Mouse (Mus musculus): Measurements from ENCODE around the gene Gstt1. TPM values are rescaled to one million over a fixed set of nuclear protein-coding genes. Genes with fewer than 3 reads are reported as not detected.
A peak's percentile ranks its signal among the peaks of the same experiment; 100 is the strongest.
"Not testable (repeated sequence)": the region's sequence is repeated elsewhere in the genome, so short reads cannot be mapped to it uniquely, and the experiment has no call there.

The Gstt1 gene
- 4.3 and 5.1 TPM in 2 replicates for polyA plus RNA-seq (2014; fragmentation: Nextera tagmentation; extraction: Ambion mirVana)

GRCm38 (mm10) chr10:75798176-75798696, at the start of gene Gstt1:
TSS of gene Gstt1 (minus strand) at chr10:75798584.
- Histone ChIP-seq H3K27me3 (ENCODE audit: control insufficient read depth, insufficient read depth, low read length) (peaks cover 8% of the 10 kb centered on the region), H3K36me3 (ENCODE audit: control insufficient read depth, insufficient read depth, low read length) (no peaks in the 10 kb centered on the region), H3K9me3 (replicated peaks; ENCODE audit: control insufficient read depth, low read length) (no peaks in the 10 kb centered on the region), H3K9ac (ENCODE audit: low read depth, low read length) (peak within 1 kb of the TSS; percentile 59), H3K4me2 (peak within 1 kb of the TSS; percentile 95), H3K4me3 (ENCODE audit: low read depth, low read length) (peak within 1 kb of the TSS; percentile 53), H3K4me1 (ENCODE audit: control insufficient read depth, insufficient read depth, low read length) (peaks cover 9% of the 10 kb centered on the region), H3K27ac (ENCODE audit: low read depth, low read length) (no peak within 1 kb of the TSS)
- 2% methylated on average over 18 of the region's 18 CpGs for WGBS (ENCODE audit: insufficient replicate concordance)
- 0 out of 2 replicates have a peak, but pooled peaks have one; percentile 37 for ATAC-seq (replicated peaks; ENCODE audit: insufficient number of reproducible peaks, low FRiP score, low TSS enrichment)

GRCm38 (mm10) chr10:75845306-75845930, 47.0 kb upstream of the Gstt1 start:
- H3K4me2 ChIP-seq = no peak overlapping the region
- no peak overlapping the region for H3K4me3 ChIP-seq (ENCODE audit: low read depth, low read length)
- WGBS (ENCODE audit: insufficient replicate concordance) = 66% methylated on average over 6 of the region's 6 CpGs
- no peak overlapping the region for H3K9ac ChIP-seq (ENCODE audit: low read depth, low read length)
- H3K36me3 ChIP-seq (ENCODE audit: control insufficient read depth, insufficient read depth, low read length) = no peaks in the 10 kb centered on the region
- H3K4me1 ChIP-seq (ENCODE audit: control insufficient read depth, insufficient read depth, low read length) = no peaks in the 10 kb centered on the region
- no peaks in the 10 kb centered on the region for H3K27me3 ChIP-seq (ENCODE audit: control insufficient read depth, insufficient read depth, low read length)
- no peak for ATAC-seq (replicated peaks; ENCODE audit: insufficient number of reproducible peaks, low FRiP score, low TSS enrichment)
- no peak overlapping the region for H3K27ac ChIP-seq (ENCODE audit: low read depth, low read length)
- no peaks in the 10 kb centered on the region for H3K9me3 ChIP-seq (replicated peaks; ENCODE audit: control insufficient read depth, low read length)

- no peak for ATAC-seq (replicated peaks; ENCODE audit: insufficient number of reproducible peaks, low FRiP score, low TSS enrichment)
- Histone ChIP-seq H3K4me1 (ENCODE audit: control insufficient read depth, insufficient read depth, low read length) (no peaks in the 10 kb centered on the region), H3K9ac (ENCODE audit: low read depth, low read length) (no peak overlapping the region), H3K27ac (ENCODE audit: low read depth, low read length) (no peak overlapping the region), H3K4me2 (no peak overlapping the region), H3K9me3 (replicated peaks; ENCODE audit: control insufficient read depth, low read length) (no peaks in the 10 kb centered on the region), H3K4me3 (ENCODE audit: low read depth, low read length) (no peak overlapping the region), H3K27me3 (ENCODE audit: control insufficient read depth, insufficient read depth, low read length) (no peaks in the 10 kb centered on the region), H3K36me3 (ENCODE audit: control insufficient read depth, insufficient read depth, low read length) (no peaks in the 10 kb centered on the region)
- WGBS (ENCODE audit: insufficient replicate concordance) = 41% methylated on average over 1 of the region's 1 CpGs
Observed at GRCm38 (mm10) chr10:75844800-75845199, 46.4 kb upstream of the Gstt1 start.

GRCm38 (mm10) chr10:75843898-75844297, 45.5 kb upstream of the Gstt1 start:
- not testable (repeated sequence) for H3K4me1 ChIP-seq (ENCODE audit: control insufficient read depth, insufficient read depth, low read length); ATAC-seq (replicated peaks; ENCODE audit: insufficient number of reproducible peaks, low FRiP score, low TSS enrichment); H3K9ac ChIP-seq (ENCODE audit: low read depth, low read length); H3K9me3 ChIP-seq (replicated peaks; ENCODE audit: control insufficient read depth, low read length); H3K27me3 ChIP-seq (ENCODE audit: control insufficient read depth, insufficient read depth, low read length); H3K4me2 ChIP-seq; H3K27ac ChIP-seq (ENCODE audit: low read depth, low read length); H3K4me3 ChIP-seq (ENCODE audit: low read depth, low read length); H3K36me3 ChIP-seq (ENCODE audit: control insufficient read depth, insufficient read depth, low read length)
- WGBS (ENCODE audit: insufficient replicate concordance) = 77% methylated on average over 6 of the region's 6 CpGs

GRCm38 (mm10) chr10:75839092-75839491, 40.7 kb upstream of the Gstt1 start:
- ATAC-seq (replicated peaks; ENCODE audit: insufficient number of reproducible peaks, low FRiP score, low TSS enrichment) = no peak
- Histone ChIP-seq H3K9me3 (replicated peaks; ENCODE audit: control insufficient read depth, low read length) (no peaks in the 10 kb centered on the region), H3K4me1 (ENCODE audit: control insufficient read depth, insufficient read depth, low read length) (peaks cover 25% of the 10 kb centered on the region), H3K27me3 (ENCODE audit: control insufficient read depth, insufficient read depth, low read length) (no peaks in the 10 kb centered on the region), H3K27ac (ENCODE audit: low read depth, low read length) (no peak overlapping the region), H3K4me2 (no peak overlapping the region), H3K9ac (ENCODE audit: low read depth, low read length) (no peak overlapping the region), H3K4me3 (ENCODE audit: low read depth, low read length) (no peak overlapping the region), H3K36me3 (ENCODE audit: control insufficient read depth, insufficient read depth, low read length) (no peaks in the 10 kb centered on the region)
- 80% methylated on average over 10 of the region's 10 CpGs for WGBS (ENCODE audit: insufficient replicate concordance)

- Histone ChIP-seq H3K27me3 (ENCODE audit: control insufficient read depth, insufficient read depth, low read length) (peaks cover 4% of the 10 kb centered on the region; the same call in 1 of the 2 replicates), H3K4me2 (peak within 1 kb of the TSS; percentile 82), H3K4me1 (ENCODE audit: control insufficient read depth, insufficient read depth, low read length) (peaks cover 31% of the 10 kb centered on the region), H3K36me3 (ENCODE audit: control insufficient read depth, insufficient read depth, low read length) (no peaks in the 10 kb centered on the region), H3K4me3 (ENCODE audit: low read depth, low read length) (peak within 1 kb of the TSS; percentile 40), H3K9ac (ENCODE audit: low read depth, low read length) (peak within 1 kb of the TSS; percentile 72), H3K9me3 (replicated peaks; ENCODE audit: control insufficient read depth, low read length) (no peaks in the 10 kb centered on the region), H3K27ac (ENCODE audit: low read depth, low read length) (peak within 1 kb of the TSS; percentile 80)
- ATAC-seq (replicated peaks; ENCODE audit: insufficient number of reproducible peaks, low FRiP score, low TSS enrichment) = peak; percentile 88
- under 1% methylated on average over 21 of the region's 21 CpGs for WGBS (ENCODE audit: insufficient replicate concordance)
Observed at GRCm38 (mm10) chr10:75837248-75837759, 38.9 kb upstream of the Gstt1 start, which contains the start of gene Gstt2. TSS of gene Gstt2 (minus strand) at chr10:75837424.

GRCm38 (mm10) chr10:75835761-75836531, 37.6 kb upstream of the Gstt1 start:
- Histone ChIP-seq H3K9ac (ENCODE audit: low read depth, low read length) (no peak overlapping the region), H3K27ac (ENCODE audit: low read depth, low read length) (0 out of 2 replicates have a peak overlapping the region, but pooled peaks have one; percentile 35)

GRCm38 (mm10) chr10:75835307-75835706, 36.9 kb upstream of the Gstt1 start:
- no peak; the same call in 1 of the 2 replicates for ATAC-seq (replicated peaks; ENCODE audit: insufficient number of reproducible peaks, low FRiP score, low TSS enrichment)
- Histone ChIP-seq H3K27ac (ENCODE audit: low read depth, low read length) (no peak overlapping the region), H3K4me3 (ENCODE audit: low read depth, low read length) (peak overlapping the region; percentile 38), H3K36me3 (ENCODE audit: control insufficient read depth, insufficient read depth, low read length) (no peaks in the 10 kb centered on the region), H3K27me3 (ENCODE audit: control insufficient read depth, insufficient read depth, low read length) (peaks cover 4% of the 10 kb centered on the region; the same call in 1 of the 2 replicates), H3K9me3 (replicated peaks; ENCODE audit: control insufficient read depth, low read length) (no peaks in the 10 kb centered on the region), H3K9ac (ENCODE audit: low read depth, low read length) (peak overlapping the region; percentile 57; the same call in 1 of the 2 replicates), H3K4me1 (ENCODE audit: control insufficient read depth, insufficient read depth, low read length) (peaks cover 31% of the 10 kb centered on the region), H3K4me2 (peak overlapping the region; percentile 82)
- WGBS (ENCODE audit: insufficient replicate concordance) = 2% methylated on average over 10 of the region's 10 CpGs

More at GRCm38 (mm10) chr10:75835761-75836531, 37.6 kb upstream of the Gstt1 start:
- ATAC-seq (replicated peaks; ENCODE audit: insufficient number of reproducible peaks, low FRiP score, low TSS enrichment) = no peak
- H3K36me3 ChIP-seq (ENCODE audit: control insufficient read depth, insufficient read depth, low read length) = no peaks in the 10 kb centered on the region
- H3K27me3 ChIP-seq (ENCODE audit: control insufficient read depth, insufficient read depth, low read length) = peaks cover 4% of the 10 kb centered on the region; the same call in 1 of the 2 replicates
- peak overlapping the region; percentile 82 for H3K4me2 ChIP-seq
- H3K4me3 ChIP-seq (ENCODE audit: low read depth, low read length) = peak overlapping the region; percentile 38
- WGBS (ENCODE audit: insufficient replicate concordance) = 18% methylated on average over 8 of the region's 10 CpGs
- no peaks in the 10 kb centered on the region for H3K9me3 ChIP-seq (replicated peaks; ENCODE audit: control insufficient read depth, low read length)
- peaks cover 31% of the 10 kb centered on the region for H3K4me1 ChIP-seq (ENCODE audit: control insufficient read depth, insufficient read depth, low read length)
